In genomic region chr13:96434899-96435331, GRCm38 (mm10) we compare ENCODE assay signal across 12 mouse cellular contexts. TPM values are rescaled to one million over a fixed set of nuclear protein-coding genes. Genes with fewer than 3 reads are reported as not detected.
A peak's percentile ranks its signal among the peaks of the same experiment; 100 is the strongest.
DNase-seq lines count a peak whose midpoint lies in the region; ATAC-seq and TF ChIP-seq lines count a peak whose summit lies in the region.
"Had no signal": no experiment of that assay in that cellular context is flagged by ENCODE, and none has a peak within 500 bp of the region (broad histone marks: within the 10 kb centered on the region; RNA-seq: fewer than 3 reads in every experiment).

No protein-coding gene starts in this region.

- H3K79me2 ChIP-seq in heart, adult 2 months (replicated peaks; ENCODE audit: control insufficient read depth, insufficient read depth, low read length): no peaks in the 10 kb centered on the region

- ATAC-seq in intestine, embryonic 15.5 days: no peak
- no peak for ATAC-seq in erythroblast, adult 5-6 weeks (replicated peaks; ENCODE audit: low FRiP score, poor library complexity, severe bottlenecking)

- intact Hi-C loops in heart, adult 2 months (cut with DNase I): loop anchor here (5.0 kb wide), 1 partner anchor 62 kb away; no protein-coding TSS in a partner anchor

- H3K9me3 ChIP-seq in intestine, embryonic 15.5 days: no peaks in the 10 kb centered on the region

- no peak overlapping the region for H3K4me2 ChIP-seq in intestine, embryonic 15.5 days (replicated peaks)

- TF ChIP-seq POLR2A in heart, adult 2 months (IDR thresholded peaks at IDR 0.05; ENCODE audit: insufficient read depth, low read depth, low read length): no peak

- 22% methylated on average over 5 of the region's 5 CpGs for WGBS in heart, adult 2 months
- 25% methylated on average over 5 of the region's 5 CpGs for WGBS in intestine, embryonic 15.5 days

- H3K36me3 ChIP-seq in heart, adult 2 months (ENCODE audit: control insufficient read depth, insufficient read depth, low read length): no peaks in the 10 kb centered on the region
- no peaks in the 10 kb centered on the region for H3K36me3 ChIP-seq in intestine, embryonic 15.5 days

- no peak overlapping the region for H3K27ac ChIP-seq in heart, adult 2 months
- H3K27ac ChIP-seq in intestine, embryonic 15.5 days: peak overlapping the region; percentile 49
- no peak overlapping the region for H3K27ac ChIP-seq in layer of hippocampus, adult 2 months

- peak; percentile 24 to 30 for DNase-seq in heart, adult 2 months
- DNase-seq in heart, adult 8-10 months (ENCODE audit: low spot score): no peak
- peak; percentile 63 for DNase-seq in testis, postnatal 10 days (ENCODE audit: low spot score)
- no peak for DNase-seq in testis, postnatal 14 days (ENCODE audit: low spot score)
- DNase-seq in thymus, postnatal 0 days (ENCODE audit: low spot score): no peak
- DNase-seq in layer of hippocampus, adult 2 months (ENCODE audit: low spot score in 2 of 2): no peak
- DNase-seq: adrenal gland, adult 2 months had no signal

- TF ChIP-seq EP300 in heart, adult 2 months (IDR thresholded peaks at IDR 0.05; ENCODE audit: insufficient read depth, low read depth, low read length): no peak

- H3K4me1 ChIP-seq in heart, adult 2 months (ENCODE audit: control insufficient read depth, insufficient read depth, low read length): peaks cover 19% of the 10 kb centered on the region
- H3K4me1 ChIP-seq in intestine, embryonic 15.5 days (replicated peaks): peaks cover 21% of the 10 kb centered on the region

- no peak overlapping the region for H3K4me3 ChIP-seq in heart, adult 2 months
- H3K4me3 ChIP-seq in intestine, embryonic 15.5 days (replicated peaks): no peak overlapping the region
- no peak overlapping the region for H3K4me3 ChIP-seq in layer of hippocampus, adult 2 months

- H3K9ac ChIP-seq in heart, adult 2 months (ENCODE audit: low read depth, low read length): no peak overlapping the region
- no peak overlapping the region for H3K9ac ChIP-seq in intestine, embryonic 15.5 days

- TF ChIP-seq CTCF in heart, adult 2 months (IDR thresholded peaks at IDR 0.05): no peak
- TF ChIP-seq CTCF in layer of hippocampus, adult 2 months (conservative IDR thresholded peaks at IDR 0.05): no peak

- no peaks in the 10 kb centered on the region for H3K27me3 ChIP-seq in heart, adult 2 months (ENCODE audit: control insufficient read depth, insufficient read depth, low read length)
- H3K27me3 ChIP-seq in intestine, embryonic 15.5 days (replicated peaks): no peaks in the 10 kb centered on the region
- H3K27me3 ChIP-seq: CH12.LX had no signal

RNA-seq across cellular contexts. Expression of gene Ankdd1b, which starts 36.1 kb away (rescaled TPM):
- total RNA-seq in heart, adult 2 months (2021): under 1 TPM; 0.26 to 0.41 TPM
- 0.45 and 0.91 TPM in 2 replicates for polyA plus RNA-seq in heart, adult 2 months (2012; rRNA removed)
- total RNA-seq in heart, adult 8-10 months (2022): 1 to 10 TPM; 1.1 TPM
- polyA plus RNA-seq in intestine, embryonic 15.5 days (2015; fragmentation: Nextera tagmentation; extraction: Ambion mirVana): 0.13 and 0.14 TPM in 2 replicates
- polyA plus RNA-seq in thymus, postnatal 0 days (2015; fragmentation: Nextera tagmentation; extraction: Ambion mirVana): 0.10 TPM in 1 of 2 replicates, not detected in the other
- total RNA-seq in layer of hippocampus, adult 2 months (2021): under 1 TPM; 0.20 to 0.27 TPM
- not detected in 2 replicates for total RNA-seq in erythroblast, adult 5-6 weeks (2015; ENCODE audit: low replicate concordance)
- total RNA-seq in erythroblast, adult 5-6 weeks (2017; ENCODE audit: low replicate concordance): not detected in 2 replicates

RNA-seq across cellular contexts. Expression of gene Poc5, which starts 46.8 kb away (rescaled TPM):
- 1 to 10 TPM; 9.6 to 9.8 TPM for total RNA-seq in heart, adult 2 months (2021)
- 5.9 and 11.5 TPM in 2 replicates for polyA plus RNA-seq in heart, adult 2 months (2012; rRNA removed)
- total RNA-seq in heart, adult 8-10 months (2022): 10 to 100 TPM in 3 of 4 experiments, 1 to 10 TPM in 1; 9.4 to 12.7 (median 11.0) TPM
- 9.1 and 12.6 TPM in 2 replicates for polyA plus RNA-seq in intestine, embryonic 15.5 days (2015; fragmentation: Nextera tagmentation; extraction: Ambion mirVana)
- 15.8 and 23.3 TPM in 2 replicates for polyA plus RNA-seq in thymus, postnatal 0 days (2015; fragmentation: Nextera tagmentation; extraction: Ambion mirVana)
- total RNA-seq in layer of hippocampus, adult 2 months (2021): 10 to 100 TPM; 34.5 to 36.5 TPM
- 2.1 and 19.8 TPM in 2 replicates for total RNA-seq in erythroblast, adult 5-6 weeks (2015; ENCODE audit: low replicate concordance)
- total RNA-seq in erythroblast, adult 5-6 weeks (2017; ENCODE audit: low replicate concordance): 4.9 and 9.9 TPM in 2 replicates

RNA-seq across cellular contexts. Expression of gene Gm17622, which starts 55.6 kb away (rescaled TPM):
- not detected for total RNA-seq in heart, adult 2 months (2021)
- not detected in 2 replicates for polyA plus RNA-seq in heart, adult 2 months (2012; rRNA removed)
- not detected for total RNA-seq in heart, adult 8-10 months (2022)
- not detected in 2 replicates for polyA plus RNA-seq in intestine, embryonic 15.5 days (2015; fragmentation: Nextera tagmentation; extraction: Ambion mirVana)
- not detected in 2 replicates for polyA plus RNA-seq in thymus, postnatal 0 days (2015; fragmentation: Nextera tagmentation; extraction: Ambion mirVana)
- not detected for total RNA-seq in layer of hippocampus, adult 2 months (2021)
- not detected in 2 replicates for total RNA-seq in erythroblast, adult 5-6 weeks (2015; ENCODE audit: low replicate concordance)
- total RNA-seq in erythroblast, adult 5-6 weeks (2017; ENCODE audit: low replicate concordance): not detected in 2 replicates
- total RNA-seq: adrenal gland, adult 2 months; CH12.LX; hematopoietic stem cell, adult 5-6 weeks had no signal
- polyA plus RNA-seq: adrenal gland, adult 2 months; limb, embryonic 11.5 days had no signal

Comparison
In these comparisons a context has a peak if more than half of its experiments do, and no peak if none do; other contexts are left out.
1. DNase-seq: peak in heart, adult 2 months (2 of 2) and testis, postnatal 10 days (single experiment); none in heart, adult 8-10 months (single experiment), testis, postnatal 14 days (single experiment), thymus, postnatal 0 days (single experiment) and layer of hippocampus, adult 2 months (0 of 2).